Mouse (Mus musculus) lung, embryonic 16.5 days (tissue): ENCODE data around the gene Pde1a. TPM values are rescaled to one million over a fixed set of nuclear protein-coding genes. Genes with fewer than 3 reads are reported as not detected.

ENCODE experiments used
- ATAC-seq: fragments of 200-750 bp; cut with Nextera tagmentation; 2 replicates; pipeline ENCODE4 v1.8.0; 2017; ENCODE audit warnings: low read depth, mild to moderate bottlenecking, moderate library complexity
- H3K27ac ChIP-seq: fragments of 300-500 bp; sonication (generic); 2 replicates; pipeline ENCODE4 v1.5.1; 2014; ENCODE audit warnings: mild to moderate bottlenecking, control low read depth, low read length
- H3K27me3 ChIP-seq: fragments of 300-500 bp; sonication (generic); 2 replicates; pipeline ENCODE4 v1.6.1; 2014; ENCODE audit warnings: low read depth, low read length, mixed read lengths; ENCODE audit not compliant: control insufficient read depth, insufficient read depth
- H3K36me3 ChIP-seq: fragments of 300-500 bp; sonication (generic); 2 replicates; pipeline ENCODE4 v1.6.1; 2014; ENCODE audit warnings: low read length; ENCODE audit not compliant: control insufficient read depth, insufficient read depth
- H3K4me1 ChIP-seq: fragments of 300-500 bp; sonication (generic); replicated peaks from 2 replicates; pipeline ENCODE4 v1.6.1; 2014; ENCODE audit warnings: low read length, mixed read lengths; ENCODE audit not compliant: control insufficient read depth, insufficient read depth
- H3K4me2 ChIP-seq: fragments of 300-500 bp; sonication (generic); 2 replicates; pipeline ENCODE4 v1.6.1; 2014; ENCODE audit warnings: low read depth, low read length, control low read depth
- H3K4me3 ChIP-seq: fragments of 300-500 bp; sonication (generic); 2 replicates; pipeline ENCODE4 v1.5.1; 2014; ENCODE audit warnings: mild to moderate bottlenecking, low read length, control low read depth
- H3K9ac ChIP-seq: fragments of 300-500 bp; sonication (generic); 2 replicates; pipeline ENCODE4 v1.6.1; 2014; ENCODE audit warnings: low read length, control low read depth
- H3K9me3 ChIP-seq: fragments of 300-500 bp; sonication (generic); 2 replicates; pipeline ENCODE4 v1.6.1; 2016; ENCODE audit warnings: low read length; ENCODE audit not compliant: control insufficient read depth
- WGBS: fragments of 180-500 bp; shearing (Covaris S2); extraction: QIAGEN DNeasy Blood & Tissue Kit; methylation state at CpG from one replicate; pipeline ENCODE4 v1.1.7; 2014; 5-methylcytosine and 5-hydroxymethylcytosine counted together
- polyA plus RNA-seq: library from polyadenylated mRNA; unstranded; fragments of >200 nt; fragmentation: Nextera tagmentation; extraction: Ambion mirVana; gene quantifications from 2 replicates; pipeline ENCODE4 v1.2.1, GENCODE M21; 2015

Pde1a gene
- polyA plus RNA-seq, 1 experiment from 2014 or later: 12.9 TPM

DNA sequence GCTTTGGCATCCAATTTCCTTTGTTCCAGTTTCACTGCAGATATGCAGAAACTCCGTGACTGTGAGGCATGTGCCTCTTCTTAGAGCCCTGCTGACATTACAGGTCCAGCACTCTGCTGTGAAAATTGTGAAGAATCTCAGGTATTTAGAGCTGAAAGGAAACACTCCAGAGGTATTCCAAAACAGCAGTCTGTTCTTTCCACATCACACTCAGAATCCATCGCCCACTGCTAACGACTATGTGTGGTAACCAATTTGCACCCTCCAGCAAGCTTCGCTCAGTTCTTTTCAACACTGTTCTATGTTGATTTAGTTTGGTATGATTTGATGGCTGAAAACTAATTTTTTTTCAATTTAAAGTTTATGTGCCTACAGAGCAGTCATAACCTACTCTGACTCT is 62.8 kb downstream of the Pde1a start:
- no peak overlapping the region for H3K9ac ChIP-seq
- no peaks in the 10 kb centered on the region for H3K4me1 ChIP-seq
- no peak overlapping the region for H3K27ac ChIP-seq
- H3K4me3 ChIP-seq: no peak overlapping the region
- no peak overlapping the region for H3K4me2 ChIP-seq
- no peak for ATAC-seq
- no peaks in the 10 kb centered on the region for H3K36me3 ChIP-seq
- H3K9me3 ChIP-seq: no peaks in the 10 kb centered on the region
- H3K27me3 ChIP-seq: no peaks in the 10 kb centered on the region
- 65% methylated on average over 4 of the region's 4 CpGs for WGBS

DNA sequence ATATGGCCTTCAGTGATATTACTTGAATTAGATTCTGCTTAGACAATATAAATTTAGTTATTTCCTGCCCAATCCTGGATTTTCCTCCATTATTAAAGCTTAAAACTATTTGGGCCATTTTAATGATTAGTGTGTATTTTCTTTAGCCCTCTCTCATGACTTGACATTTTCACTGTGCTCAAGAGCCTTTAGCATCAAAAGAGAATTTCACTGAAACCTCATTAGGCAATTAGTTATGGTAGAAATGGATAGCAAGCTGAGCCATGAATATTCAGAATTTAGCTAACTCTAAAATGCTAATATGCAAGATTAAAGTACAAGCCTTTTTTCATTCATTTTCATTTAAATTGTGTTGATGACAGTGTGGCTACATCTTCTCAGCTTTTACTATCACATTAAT is 73.2 kb downstream of the Pde1a start:
- H3K36me3 ChIP-seq: no peaks in the 10 kb centered on the region
- H3K4me3 ChIP-seq: no peak overlapping the region
- H3K27me3 ChIP-seq: no peaks in the 10 kb centered on the region
- no peaks in the 10 kb centered on the region for H3K9me3 ChIP-seq
- no peak overlapping the region for H3K27ac ChIP-seq
- no peaks in the 10 kb centered on the region; the same call in 1 of the 2 replicates for H3K4me1 ChIP-seq
- H3K4me2 ChIP-seq: no peak overlapping the region
- no peak overlapping the region for H3K9ac ChIP-seq
- ATAC-seq: no peak

DNA sequence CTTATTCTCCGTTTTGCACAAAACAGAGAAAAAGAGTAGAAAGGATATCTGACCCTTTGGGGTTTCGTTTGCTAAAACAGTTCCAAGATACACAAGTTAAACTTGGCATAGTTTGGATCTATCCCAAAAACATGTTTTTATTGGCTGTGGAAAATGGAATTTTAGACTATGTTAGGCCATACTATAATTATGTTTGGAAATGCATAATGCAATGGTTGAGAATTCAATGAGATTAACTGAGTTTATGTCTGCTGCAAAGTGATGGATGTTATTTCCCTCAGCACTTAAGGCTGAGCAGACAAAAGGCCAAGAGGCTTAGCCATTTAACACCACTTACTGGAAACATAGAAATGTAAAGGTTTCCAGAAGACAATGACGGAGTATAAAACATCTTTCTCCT is 75.2 kb downstream of the Pde1a start:
- Histone ChIP-seq H3K27ac (no peak overlapping the region), H3K4me2 (no peak overlapping the region), H3K4me3 (no peak overlapping the region), H3K4me1 (no peaks in the 10 kb centered on the region; the same call in 1 of the 2 replicates), H3K36me3 (no peaks in the 10 kb centered on the region), H3K27me3 (no peaks in the 10 kb centered on the region), H3K9ac (no peak overlapping the region), H3K9me3 (no peaks in the 10 kb centered on the region)
- ATAC-seq: 0 out of 2 replicates have a peak, but pooled peaks have one; percentile 15
- 38% methylated on average over 3 of the region's 3 CpGs for WGBS

DNA sequence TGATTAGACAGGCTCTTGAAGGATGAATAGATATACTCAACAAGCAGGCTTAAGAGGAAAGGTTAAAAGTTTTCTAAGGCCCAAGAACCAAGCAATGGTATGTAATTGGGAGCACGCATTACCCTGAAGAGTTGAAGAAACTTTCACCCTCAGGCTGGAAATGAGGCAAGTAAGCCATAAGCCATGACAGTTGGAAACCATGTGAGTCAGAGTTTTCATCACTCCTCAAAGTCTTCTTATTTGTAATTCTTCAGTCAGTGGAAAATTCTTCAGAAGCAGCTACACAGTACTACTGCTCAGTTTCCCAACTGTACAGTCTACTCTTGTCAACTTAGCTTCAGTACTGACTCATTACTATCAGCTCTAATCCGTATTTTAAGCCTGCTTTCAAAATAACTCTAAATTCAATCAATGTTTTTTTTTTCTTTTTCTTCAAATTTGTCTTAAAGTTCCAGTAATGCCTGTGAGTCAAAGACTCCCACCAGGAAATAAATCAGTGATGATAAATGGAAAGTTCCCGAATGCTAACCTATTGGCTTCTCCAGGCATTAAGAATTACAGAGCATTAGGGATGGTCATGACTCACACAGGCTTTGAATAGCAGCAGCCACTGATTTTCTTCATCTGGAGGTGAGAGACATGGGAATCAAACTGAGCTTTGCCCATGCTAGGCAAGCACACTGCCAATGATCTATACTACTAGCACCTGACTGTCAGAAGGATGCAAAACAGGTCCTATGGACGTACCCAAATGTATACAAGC is 82.3 kb downstream of the Pde1a start:
- Histone ChIP-seq H3K9ac (no peak overlapping the region), H3K9me3 (no peaks in the 10 kb centered on the region), H3K4me2 (no peak overlapping the region), H3K27ac (no peak overlapping the region), H3K27me3 (no peaks in the 10 kb centered on the region), H3K4me3 (no peak overlapping the region), H3K4me1 (no peaks in the 10 kb centered on the region), H3K36me3 (no peaks in the 10 kb centered on the region)
- 79% methylated on average over 4 of the region's 4 CpGs for WGBS
- no peak for ATAC-seq

DNA sequence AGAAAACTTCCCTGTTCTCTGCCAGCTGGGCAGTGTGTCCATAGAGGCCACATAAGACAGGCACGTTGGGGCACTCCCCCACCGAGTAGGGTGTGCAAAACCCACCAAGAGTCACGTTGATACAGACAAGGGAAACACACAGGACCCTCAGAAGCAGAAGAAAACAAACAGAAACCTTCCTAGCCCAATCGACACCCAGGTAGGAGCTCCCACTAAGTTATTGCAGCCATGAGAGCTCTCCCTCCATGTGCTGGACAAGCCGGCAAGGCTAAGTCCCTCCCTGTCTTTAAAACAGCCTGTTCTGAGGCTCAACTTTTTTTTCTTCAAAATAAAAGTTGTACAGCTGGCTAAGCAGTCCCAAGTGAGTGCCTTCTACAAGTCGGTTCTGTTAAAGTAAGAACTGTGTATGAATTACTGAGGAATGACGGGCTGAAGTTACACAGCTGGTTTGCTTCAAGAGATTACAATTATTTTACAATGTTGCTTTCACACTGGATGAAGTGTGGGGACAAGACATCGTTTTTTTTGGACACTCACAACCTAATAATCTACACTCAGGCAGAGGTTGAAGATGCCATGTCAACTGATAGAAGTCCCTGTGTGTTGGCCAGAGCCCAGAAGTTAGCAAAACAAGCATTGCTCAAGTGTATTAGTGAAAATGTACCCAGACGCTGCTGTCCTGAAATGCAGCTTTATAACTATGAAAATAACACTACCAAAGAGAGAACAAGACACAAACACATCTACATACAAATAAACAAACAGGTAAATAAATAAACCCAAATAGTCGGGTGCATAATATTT is 90.4 kb downstream of the Pde1a start:
- peak overlapping the region; percentile 75 for H3K27ac ChIP-seq
- no peaks in the 10 kb centered on the region for H3K9me3 ChIP-seq
- peak overlapping the region; percentile 60 for H3K4me2 ChIP-seq
- ATAC-seq: peak; percentile 95
- peak overlapping the region; percentile 50 for H3K4me3 ChIP-seq
- H3K4me1 ChIP-seq: no peaks in the 10 kb centered on the region
- H3K27me3 ChIP-seq: no peaks in the 10 kb centered on the region
- no peaks in the 10 kb centered on the region for H3K36me3 ChIP-seq
- 18% methylated on average over 10 of the region's 10 CpGs for WGBS
- H3K9ac ChIP-seq: peak overlapping the region; percentile 42

DNA sequence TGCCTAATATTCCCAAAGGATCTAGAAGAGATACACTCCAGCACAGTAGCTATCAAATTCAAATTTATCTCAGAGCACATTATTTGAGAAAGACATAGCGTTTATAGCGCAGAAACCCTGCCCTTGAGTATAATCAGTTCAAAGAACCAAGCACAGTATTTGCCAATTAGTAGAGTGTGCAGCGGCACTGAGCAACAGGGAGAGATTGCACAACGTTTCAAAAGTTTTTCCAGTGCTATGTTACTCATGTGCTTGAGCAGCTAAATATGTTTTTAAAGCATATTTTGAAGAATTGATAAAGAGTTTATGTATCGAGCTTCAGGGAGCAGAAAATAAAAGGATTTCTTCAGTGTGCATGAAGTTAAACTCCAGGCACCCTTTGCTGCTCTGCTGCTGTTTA is 91.3 kb downstream of the Pde1a start:
- Histone ChIP-seq H3K27me3 (no peaks in the 10 kb centered on the region), H3K27ac (no peak overlapping the region), H3K4me2 (peak overlapping the region; percentile 60), H3K4me1 (no peaks in the 10 kb centered on the region), H3K9me3 (no peaks in the 10 kb centered on the region), H3K4me3 (peak overlapping the region; percentile 50), H3K36me3 (no peaks in the 10 kb centered on the region), H3K9ac (peak overlapping the region; percentile 42; the same call in 1 of the 2 replicates)
- ATAC-seq: peak; percentile 55; the same call in 1 of the 2 replicates
- 37% methylated on average over 5 of the region's 5 CpGs for WGBS

DNA sequence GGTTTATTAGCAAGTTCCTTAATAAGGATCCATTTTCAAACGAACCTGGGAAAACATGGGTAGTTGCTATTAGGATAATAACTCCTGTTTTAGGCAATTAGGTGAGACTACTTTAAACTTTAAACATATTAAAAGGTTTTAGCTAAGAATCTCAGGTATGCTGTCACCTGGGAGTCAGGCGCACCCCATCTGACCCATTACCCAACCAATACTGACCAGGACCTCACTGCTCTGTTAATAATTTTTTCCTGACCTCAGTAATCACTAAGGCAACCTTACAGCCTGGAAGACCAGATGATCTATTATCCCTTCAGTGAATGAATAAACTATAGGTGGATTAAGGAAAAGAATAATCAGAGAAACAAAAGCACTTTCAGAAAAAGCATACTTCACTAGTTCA is 100.2 kb downstream of the Pde1a start:
- H3K9ac ChIP-seq: no peak overlapping the region
- WGBS: 64% methylated on average over 2 of the region's 2 CpGs
- no peak overlapping the region for H3K4me3 ChIP-seq
- H3K27me3 ChIP-seq: no peaks in the 10 kb centered on the region
- no peak for ATAC-seq
- no peaks in the 10 kb centered on the region for H3K36me3 ChIP-seq
- H3K4me1 ChIP-seq: no peaks in the 10 kb centered on the region
- H3K4me2 ChIP-seq: no peak overlapping the region
- H3K27ac ChIP-seq: no peak overlapping the region
- H3K9me3 ChIP-seq: no peaks in the 10 kb centered on the region

DNA sequence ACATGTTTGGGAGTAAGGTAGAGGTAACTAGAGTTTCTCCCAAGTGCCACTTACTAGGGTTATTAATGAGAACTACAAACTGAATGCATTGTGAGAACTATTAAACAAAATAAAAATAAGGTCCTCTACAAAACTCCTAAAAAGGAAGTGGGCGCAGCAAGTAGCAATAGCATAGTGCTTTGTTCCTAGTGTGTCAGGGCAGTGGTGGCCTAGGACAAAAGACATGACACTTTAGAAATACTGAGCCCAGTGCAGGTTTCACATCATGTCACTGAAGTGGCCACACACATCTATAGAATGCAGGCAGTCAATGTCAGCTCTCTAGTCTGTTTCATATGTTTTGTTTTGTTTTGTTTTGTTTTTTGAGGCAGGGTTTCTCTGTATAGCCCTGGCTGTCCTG is 103.2 kb downstream of the Pde1a start:
- H3K4me1 ChIP-seq: no peaks in the 10 kb centered on the region
- H3K9ac ChIP-seq: no peak overlapping the region
- H3K4me2 ChIP-seq: no peak overlapping the region
- 92% methylated on average over 1 of the region's 1 CpGs for WGBS
- H3K27ac ChIP-seq: no peak overlapping the region
- H3K27me3 ChIP-seq: no peaks in the 10 kb centered on the region
- H3K9me3 ChIP-seq: no peaks in the 10 kb centered on the region
- no peak for ATAC-seq
- no peaks in the 10 kb centered on the region for H3K36me3 ChIP-seq
- H3K4me3 ChIP-seq: no peak overlapping the region

DNA sequence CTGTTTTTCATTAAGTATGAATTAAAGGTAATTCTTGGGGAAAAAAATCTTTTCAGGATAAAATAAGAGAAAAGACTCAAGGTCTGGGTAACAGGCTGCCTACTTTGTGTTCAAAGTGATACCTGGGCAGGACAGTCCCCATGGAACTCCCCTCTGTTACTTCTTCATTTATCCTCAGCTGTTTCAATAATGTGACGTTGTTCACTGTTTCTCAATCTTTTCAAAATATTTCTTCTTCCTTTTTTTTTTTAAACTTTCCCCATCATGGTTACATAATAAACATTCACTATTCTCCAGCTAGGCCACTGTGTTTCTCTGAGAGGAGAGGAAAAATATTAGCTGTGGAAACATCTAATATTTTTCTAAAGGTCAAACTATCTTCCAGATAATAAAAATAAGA is 103.7 kb downstream of the Pde1a start:
- no peak overlapping the region for H3K9ac ChIP-seq
- no peak for ATAC-seq
- H3K4me1 ChIP-seq: no peaks in the 10 kb centered on the region
- WGBS: 59% methylated on average over 1 of the region's 1 CpGs
- no peaks in the 10 kb centered on the region for H3K9me3 ChIP-seq
- H3K27me3 ChIP-seq: no peaks in the 10 kb centered on the region
- H3K4me2 ChIP-seq: no peak overlapping the region
- H3K4me3 ChIP-seq: no peak overlapping the region
- H3K27ac ChIP-seq: no peak overlapping the region
- H3K36me3 ChIP-seq: no peaks in the 10 kb centered on the region
